Mouse (Mus musculus): Measurements from ENCODE around the gene Tbl3.
"Not testable (repeated sequence)": the region's sequence is repeated elsewhere in the genome, so short reads cannot be mapped to it uniquely, and the experiment has no call there.

Tbl3 gene

DNA sequence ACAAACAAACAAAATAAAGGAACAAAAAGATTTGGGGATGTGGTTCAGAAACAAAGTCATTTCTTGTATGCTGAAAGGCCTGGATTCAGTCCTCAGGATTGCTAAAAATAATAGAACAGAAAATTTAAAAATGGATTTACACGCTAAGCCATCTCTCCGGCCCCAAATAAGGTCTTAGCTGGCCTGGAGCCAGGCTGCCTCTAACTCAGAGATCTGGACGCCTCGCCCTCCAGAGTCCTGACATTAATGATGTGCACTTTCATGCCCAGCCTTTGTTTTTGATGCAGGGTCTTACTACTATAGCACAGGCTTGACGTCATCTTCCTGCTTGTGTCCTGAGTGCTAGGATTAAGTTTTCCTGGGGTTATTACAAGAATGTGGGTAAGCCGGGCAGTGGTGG is 21.6 kb upstream of the Tbl3 start:
- in situ Hi-C loops (cut with MboI, MseI), result no loop called here

GRCm38 (mm10) chr17:24728184-24728583 is 20.7 kb upstream of the Tbl3 start:
- in situ Hi-C loops (cut with MboI, MseI), result no loop called here

- in situ Hi-C loops (cut with MboI, MseI), result no loop called here
These were observed 20.2 kb upstream of the Tbl3 start, which contains the start of gene Rpl3l for GRCm38 (mm10) chr17:24727618-24728017. TSS of gene Rpl3l (plus strand) at chr17:24727820.

- in situ Hi-C loops (cut with MboI, MseI), result no loop called here
These were observed 18.4 kb upstream of the Tbl3 start for GRCm38 (mm10) chr17:24725637-24726390.

DNA sequence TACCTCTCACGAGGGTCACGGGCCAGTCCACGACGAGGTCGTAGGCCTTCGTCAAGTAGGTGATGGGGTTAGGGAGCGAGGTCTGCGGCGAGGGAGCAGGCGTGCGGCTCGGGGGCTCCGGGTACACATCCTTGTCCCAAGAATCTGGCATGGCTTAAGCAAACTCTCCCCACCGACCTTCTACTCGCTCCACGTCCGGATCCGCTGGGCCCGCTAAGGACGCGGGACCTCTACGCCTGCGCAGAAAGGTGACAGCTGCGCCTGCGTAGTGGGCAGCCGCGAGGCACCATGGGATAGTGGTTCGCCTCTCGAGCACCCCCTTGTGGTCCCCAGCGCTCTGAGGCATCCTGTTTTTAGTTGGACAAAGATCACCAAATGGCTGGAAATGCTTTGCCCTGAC is 16.7 kb upstream of the Tbl3 start, which contains the start of gene Ndufb10:
Ndufb10 (minus strand) TSS at position 295 of the 400 bp plus-strand sequence.
- in situ Hi-C loops (cut with MboI, MseI), result no loop called here

DNA sequence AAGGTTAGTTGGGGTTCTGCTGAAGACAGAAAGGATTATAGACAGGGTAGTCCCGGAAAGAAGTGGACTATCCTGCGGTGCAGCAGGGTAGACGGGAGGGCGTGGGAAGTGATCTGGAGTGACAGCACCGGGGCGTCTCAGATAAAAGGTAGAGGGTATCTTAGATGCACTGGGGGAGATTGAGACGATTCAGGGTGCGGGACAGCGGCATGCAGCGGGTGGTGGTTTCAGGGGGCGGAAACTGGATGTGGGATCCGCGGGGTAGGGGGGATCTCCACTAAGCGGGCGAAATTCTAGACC is 16.4 kb upstream of the Tbl3 start:
- in situ Hi-C loops (cut with MboI, MseI), result no loop called here

GRCm38 (mm10) chr17:24723122-24723880 is 15.8 kb upstream of the Tbl3 start:
- in situ Hi-C loops (cut with MboI, MseI), result no loop called here

DNA sequence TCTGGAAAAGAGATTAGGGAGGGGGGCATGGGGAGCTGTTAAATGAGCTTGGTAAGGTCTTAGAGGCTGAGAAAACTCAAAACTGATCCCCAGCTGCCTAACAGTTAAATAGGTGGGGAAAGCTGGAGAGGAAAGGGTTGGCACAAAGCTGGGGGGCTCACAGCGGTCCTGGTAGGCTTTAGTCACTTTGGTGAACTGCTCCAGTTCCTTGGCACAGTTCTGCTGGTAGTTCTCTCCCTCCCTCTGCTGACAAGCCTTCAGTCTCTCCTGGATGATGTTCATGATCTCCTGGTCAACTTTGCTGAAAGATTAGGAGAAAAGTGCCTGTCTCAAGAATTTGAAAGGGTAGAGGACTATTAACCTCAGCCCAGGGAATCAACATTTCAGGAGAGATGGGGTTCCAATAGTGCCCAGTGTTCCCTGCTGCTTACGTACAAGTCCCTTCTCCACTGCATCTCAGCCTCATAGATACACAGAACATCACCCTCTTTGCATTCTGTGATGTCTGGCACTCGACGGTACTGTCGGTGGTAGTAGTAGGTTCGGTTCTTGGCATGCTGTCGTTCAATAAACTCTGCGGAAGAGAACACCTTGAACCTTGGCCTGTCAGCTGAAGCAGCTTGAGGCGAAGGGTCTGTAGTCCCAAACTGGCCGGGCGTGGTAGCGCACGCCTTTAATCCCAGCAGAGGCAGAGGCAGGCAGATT is 14.9 kb upstream of the Tbl3 start:
- in situ Hi-C loops (cut with MboI, MseI), result no loop called here

GRCm38 (mm10) chr17:24721383-24721955 is 14.0 kb upstream of the Tbl3 start:
- in situ Hi-C loops (cut with MboI, MseI), result not testable (repeated sequence)

DNA sequence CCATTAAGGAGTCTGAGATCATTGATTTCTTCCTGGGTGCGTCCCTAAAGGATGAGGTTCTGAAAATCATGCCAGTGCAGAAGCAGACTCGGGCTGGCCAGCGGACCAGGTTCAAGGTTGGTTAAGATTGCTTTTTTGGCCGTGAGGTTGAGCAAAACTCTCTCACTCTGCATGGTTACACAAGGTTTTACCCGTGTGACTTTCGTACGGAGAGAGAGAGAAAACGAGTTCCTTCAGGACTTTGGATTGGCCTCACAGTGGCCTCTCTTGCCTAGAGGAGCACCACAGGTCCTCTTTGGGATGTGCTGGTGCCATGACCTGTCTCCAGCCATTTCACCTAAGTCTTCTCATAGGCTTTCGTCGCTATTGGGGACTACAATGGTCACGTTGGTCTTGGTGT is 13.2 kb upstream of the Tbl3 start:
- in situ Hi-C loops (cut with MboI, MseI), result not testable (repeated sequence)

DNA sequence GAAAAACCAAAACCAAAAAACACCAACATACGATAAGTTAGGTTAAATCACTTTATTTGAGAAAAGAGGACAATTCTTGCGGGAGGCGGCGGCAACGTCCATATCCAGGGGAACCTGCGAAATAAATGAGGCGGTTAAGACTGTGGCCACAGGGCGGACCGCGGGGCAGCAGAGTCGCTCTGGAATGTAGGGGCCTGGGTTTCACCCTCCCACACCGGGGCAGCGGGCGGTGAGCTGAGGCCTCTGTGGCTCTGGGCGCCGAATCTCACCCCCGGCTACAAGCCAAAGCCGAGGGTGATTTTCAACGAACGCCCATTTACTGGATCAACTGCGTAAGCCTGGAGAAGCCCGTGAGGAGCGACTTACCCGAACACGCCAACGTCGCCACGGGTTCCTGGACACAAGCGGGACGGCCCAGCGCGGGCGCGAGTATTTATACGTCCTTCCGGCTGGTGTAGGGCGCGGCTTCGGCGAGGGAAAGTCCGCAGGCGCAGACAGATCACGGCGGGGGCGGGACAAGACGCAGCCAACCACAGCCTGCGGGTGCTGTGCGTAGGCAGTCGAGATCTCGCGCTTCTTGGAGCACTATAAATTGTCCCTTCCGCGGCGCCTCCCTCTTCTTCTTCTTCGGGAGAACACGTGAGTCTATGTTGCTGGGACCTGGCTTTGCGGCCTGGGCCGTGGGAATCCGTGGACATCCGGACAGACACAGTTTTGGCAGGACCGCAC is 12.2 kb upstream of the Tbl3 start:
- in situ Hi-C loops (cut with MboI, MseI), result no loop called here

- in situ Hi-C loops (cut with MboI, MseI), result not testable (repeated sequence)
These were observed 11.5 kb upstream of the Tbl3 start for GRCm38 (mm10) chr17:24718938-24719337.

- in situ Hi-C loops (cut with MboI, MseI), result no loop called here
These were observed 10.5 kb upstream of the Tbl3 start, which contains the start of the genes Rnf151 and Rps2 for GRCm38 (mm10) chr17:24717943-24718342. TSS of gene Rnf151 (minus strand) at chr17:24718063. TSS of gene Rps2 (plus strand) at chr17:24718116.

DNA sequence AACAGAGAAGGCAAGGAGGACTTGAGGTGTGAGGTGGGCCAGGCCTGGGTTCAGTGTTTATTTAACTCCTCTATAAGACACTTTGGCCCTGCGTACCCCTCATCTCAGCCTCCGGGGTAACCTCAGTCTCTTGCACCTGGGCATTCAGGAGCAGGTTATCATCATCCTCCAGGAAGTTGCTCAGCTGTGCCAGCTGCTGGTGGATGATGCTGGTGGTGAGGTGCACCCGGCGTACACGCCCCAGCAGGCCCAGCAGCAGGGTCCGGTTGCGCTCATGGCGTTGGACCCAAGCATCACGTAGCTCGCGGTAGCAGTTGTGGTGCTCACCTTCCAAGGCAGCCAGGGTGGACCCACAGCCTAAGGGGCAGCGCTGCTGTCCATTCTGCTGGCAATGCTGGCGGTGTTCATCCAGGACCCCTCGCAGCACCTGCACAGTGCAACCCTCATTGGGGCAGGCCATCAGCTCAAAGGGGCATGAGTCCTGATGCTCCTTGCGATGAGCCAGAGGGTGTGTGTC is 8.8 kb upstream of the Tbl3 start:
- in situ Hi-C loops (cut with MboI, MseI), result no loop called here

DNA sequence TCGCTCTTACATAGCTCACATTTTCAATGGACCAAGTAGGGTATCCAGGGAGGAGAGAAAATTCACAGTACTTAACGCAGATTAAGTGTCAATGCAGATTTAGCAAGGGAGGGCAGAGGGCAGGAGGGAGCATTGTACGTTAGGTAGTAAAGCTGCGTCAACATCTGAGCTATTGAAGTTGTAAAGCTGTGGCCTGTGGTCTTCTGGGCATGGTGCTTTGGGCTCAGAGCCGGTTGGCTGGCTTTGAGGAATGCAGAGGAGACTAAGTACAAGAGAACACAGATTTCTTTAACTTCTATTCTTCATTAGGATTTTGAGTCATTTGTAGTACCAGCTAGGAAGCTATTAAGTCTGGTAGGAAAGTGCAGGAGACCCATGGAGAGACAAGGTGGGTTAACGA is 8.1 kb upstream of the Tbl3 start:
- in situ Hi-C loops (cut with MboI, MseI), result no loop called here

- in situ Hi-C loops (cut with MboI, MseI), result no loop called here
These were observed 1.2 kb upstream of the Tbl3 start for GRCm38 (mm10) chr17:24708646-24709045.

GRCm38 (mm10) chr17:24707801-24708425 is 453 bp upstream of the Tbl3 start:
- in situ Hi-C loops (cut with MboI, MseI), result no loop called here

- in situ Hi-C loops (cut with MboI, MseI), result no loop called here
These were observed 1.6 kb downstream of the Tbl3 start for GRCm38 (mm10) chr17:24705821-24706220.

DNA sequence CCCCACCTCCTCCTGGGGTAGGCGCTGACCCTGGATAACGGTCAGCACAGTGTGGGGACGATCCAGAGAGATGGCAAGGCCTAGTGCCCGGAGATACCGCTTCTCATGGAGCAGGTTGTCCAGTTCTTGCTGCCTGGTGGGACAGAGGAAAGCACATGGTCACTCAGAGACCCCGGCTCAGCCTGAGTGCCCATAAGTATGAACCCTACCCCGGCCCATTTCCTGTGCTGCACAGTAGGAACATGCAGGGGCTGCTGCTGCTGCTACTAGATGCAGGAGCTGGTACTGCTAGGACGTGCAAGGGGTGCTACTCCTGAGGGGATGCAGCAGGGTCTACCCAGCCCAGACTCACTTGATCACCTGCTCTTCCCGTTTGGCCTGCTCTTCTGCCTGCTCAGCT is 6.2 kb downstream of the Tbl3 start:
- in situ Hi-C loops (cut with MboI, MseI), result no loop called here

- in situ Hi-C loops (cut with MboI, MseI), result no loop called here
These were observed 8.0 kb downstream of the Tbl3 start for GRCm38 (mm10) chr17:24699473-24699872.

DNA sequence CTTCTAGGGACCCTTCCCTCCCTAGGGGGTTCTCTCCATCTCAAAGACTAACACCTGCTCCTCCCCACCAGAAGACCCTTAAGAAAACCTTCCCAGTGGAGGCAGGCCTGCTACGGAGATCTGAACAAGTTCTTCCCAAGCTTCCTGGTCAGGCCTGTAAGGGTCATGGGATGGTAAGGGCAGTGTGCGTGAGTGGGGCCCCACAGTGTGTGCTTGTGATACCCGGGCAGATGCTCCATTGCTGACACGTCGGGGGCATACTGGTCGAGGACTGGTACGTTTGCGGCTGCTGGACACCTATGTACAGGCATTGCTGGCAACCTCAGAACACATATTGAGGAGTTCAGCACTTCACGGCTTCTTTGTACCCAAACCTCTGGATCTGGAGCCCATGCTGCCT is 8.7 kb downstream of the Tbl3 start:
- in situ Hi-C loops (cut with MboI, MseI), result no loop called here
